Mouse (Mus musculus) MEL (cell line): ENCODE measurements around the gene Trio. TPM values are rescaled to one million over a fixed set of nuclear protein-coding genes. Genes with fewer than 3 reads are reported as not detected.

Experiments used
- DNase-seq: peaks from one replicate; pipeline ENCODE4 v3.0.0; 2011; ENCODE audit warnings: low read depth, low spot score
- H3K27ac ChIP-seq: 2 replicates; pipeline ENCODE4 v1.5.1; 2012; ENCODE audit warnings: low read depth, mild to moderate bottlenecking, control low read depth, low read length, moderate library complexity; ENCODE audit not compliant: control insufficient read depth
- H3K27me3 ChIP-seq, 2 experiments: fragments of 150-350 bp in 1 of 2; sonication (generic) in 1 of 2; 2 replicates each; pipeline ENCODE4 v1.6.1; 2012; ENCODE audit warnings: low read length in 2 of 2, mild to moderate bottlenecking in 2 of 2, improper control_type of control experiment in 1 of 2, moderate library complexity in 1 of 2; ENCODE audit not compliant: insufficient read depth in 2 of 2, control insufficient read depth in 1 of 2
- H3K36me3 ChIP-seq, 2 experiments: 2 replicates each; pipeline ENCODE4 v1.6.1; 2012 to 2014; ENCODE audit warnings: low read length in 2 of 2, improper control_type of control experiment in 1 of 2, inconsistent platforms in 1 of 2, mild to moderate bottlenecking in 1 of 2; ENCODE audit not compliant: insufficient read depth in 2 of 2, control insufficient read depth in 1 of 2
- H3K4me1 ChIP-seq, 2 experiments: fragments of 150-350 bp in 1 of 2; sonication (generic) in 1 of 2; 2 replicates each; pipeline ENCODE4 v1.6.1; 2012; ENCODE audit warnings: low read length in 2 of 2, improper control_type of control experiment in 1 of 2, mild to moderate bottlenecking in 1 of 2; ENCODE audit not compliant: insufficient read depth in 2 of 2, control insufficient read depth in 1 of 2
- H3K4me3 ChIP-seq, 2 experiments: fragments of 150-350 bp in 1 of 2; sonication (generic) in 1 of 2; 2 replicates each; pipeline ENCODE4 v1.5.1; 2012; ENCODE audit warnings: low read depth in 2 of 2, low read length in 2 of 2, mild to moderate bottlenecking in 2 of 2, moderate library complexity in 2 of 2, control low read depth in 1 of 2, improper control_type of control experiment in 1 of 2; ENCODE audit not compliant: control insufficient read depth in 1 of 2, insufficient read depth in 1 of 2
- H3K79me2 ChIP-seq: 2 replicates; pipeline ENCODE4 v1.6.1; 2012; ENCODE audit warnings: mild to moderate bottlenecking, low read length, moderate library complexity; ENCODE audit not compliant: control insufficient read depth, poor library complexity, insufficient read depth
- H3K9ac ChIP-seq: 2 replicates; pipeline ENCODE4 v1.6.1; 2012; ENCODE audit warnings: low read depth, mild to moderate bottlenecking, control low read depth, low read length, moderate library complexity; ENCODE audit not compliant: control insufficient read depth, poor library complexity, severe bottlenecking
- H3K9me3 ChIP-seq: fragments of 150-350 bp; sonication (generic); replicated peaks from 2 replicates; pipeline ENCODE4 v1.6.1; 2012; ENCODE audit warnings: mild to moderate bottlenecking, low read length, improper control_type of control experiment, moderate library complexity; ENCODE audit not compliant: insufficient read depth
- CHD1 ChIP-seq: IDR thresholded peaks from 2 replicates; pipeline ENCODE4 v1.6.1; 2012; ENCODE audit warnings: low read depth, mild to moderate bottlenecking, inconsistent platforms, low read length, improper control_type of control experiment
- CHD2 ChIP-seq: IDR thresholded peaks from 2 replicates; pipeline ENCODE4 v1.6.1; 2011; ENCODE audit warnings: low read length, improper control_type of control experiment
- CTCF ChIP-seq, 3 experiments: IDR thresholded peaks in 2 of 3; conservative IDR thresholded peaks in 1 of 3; 2 replicates each; pipeline ENCODE4 v1.5.1; 2011 to 2012; ENCODE audit warnings: low read length in 3 of 3, low read depth in 2 of 3, mild to moderate bottlenecking in 2 of 3, improper control_type of control experiment in 1 of 3, inconsistent platforms in 1 of 3, mixed read lengths in 1 of 3, moderate library complexity in 1 of 3; ENCODE audit not compliant: control insufficient read depth in 1 of 3, insufficient read depth in 1 of 3, poor library complexity in 1 of 3, severe bottlenecking in 1 of 3
- ELF1 ChIP-seq: IDR thresholded peaks from 2 replicates; pipeline ENCODE4 v1.6.1; 2014; ENCODE audit warnings: low read depth, mild to moderate bottlenecking, inconsistent platforms, low read length, improper control_type of control experiment, moderate library complexity
- EP300 ChIP-seq, 2 experiments: IDR thresholded peaks; 2 replicates each; pipeline ENCODE4 v1.6.1; 2011; ENCODE audit warnings: improper control_type of control experiment in 2 of 2, low read length in 2 of 2, low read depth in 1 of 2, mild to moderate bottlenecking in 1 of 2
- ETS1 ChIP-seq: IDR thresholded peaks from 2 replicates; pipeline ENCODE4 v1.6.1; 2012; ENCODE audit warnings: low read depth, mild to moderate bottlenecking, inconsistent platforms, low read length, improper control_type of control experiment, moderate library complexity
- HCFC1 ChIP-seq: IDR thresholded peaks from 2 replicates; pipeline ENCODE4 v1.6.1; 2012; ENCODE audit warnings: low read depth, mild to moderate bottlenecking, inconsistent platforms, low read length, improper control_type of control experiment, moderate library complexity
- KAT2A ChIP-seq: conservative IDR thresholded peaks from 2 replicates; pipeline ENCODE4 v1.6.1; 2012; ENCODE audit warnings: low read depth, low read length, improper control_type of control experiment, inconsistent platforms
- MAZ ChIP-seq: IDR thresholded peaks from 2 replicates; pipeline ENCODE4 v1.6.1; 2012; ENCODE audit warnings: low read depth, mild to moderate bottlenecking, inconsistent platforms, low read length, improper control_type of control experiment
- MXI1 ChIP-seq: IDR thresholded peaks from 2 replicates; pipeline ENCODE4 v1.6.1; 2011; ENCODE audit warnings: mild to moderate bottlenecking, low read depth, low read length, improper control_type of control experiment
- MYC ChIP-seq: IDR thresholded peaks from 2 replicates; pipeline ENCODE4 v1.6.1; 2011; ENCODE audit warnings: low read depth, mild to moderate bottlenecking, low read length, improper control_type of control experiment, moderate library complexity
- NELFE ChIP-seq: IDR thresholded peaks from 2 replicates; pipeline ENCODE4 v1.6.1; 2011; ENCODE audit warnings: low read depth, low read length, improper control_type of control experiment
- NRF1 ChIP-seq: IDR thresholded peaks from 2 replicates; pipeline ENCODE4 v1.6.1; 2014; ENCODE audit warnings: low read depth, mild to moderate bottlenecking, inconsistent platforms, low read length, improper control_type of control experiment, moderate library complexity; ENCODE audit not compliant: poor library complexity, insufficient read depth, severe bottlenecking
- POLR2AphosphoS2 ChIP-seq: IDR thresholded peaks from 2 replicates; pipeline ENCODE4 v1.6.1; 2011; ENCODE audit warnings: low read length, improper control_type of control experiment
- POLR2AphosphoS5 ChIP-seq: IDR thresholded peaks from 2 replicates; pipeline ENCODE4 v1.6.1; 2012; ENCODE audit warnings: low read depth, borderline replicate concordance, mild to moderate bottlenecking, inconsistent platforms, low read length, moderate library complexity, mixed read lengths
- RAD21 ChIP-seq: IDR thresholded peaks from 2 replicates; pipeline ENCODE4 v1.6.1; 2011; ENCODE audit warnings: mild to moderate bottlenecking, low read depth, low read length, improper control_type of control experiment
- RCOR1 ChIP-seq: IDR thresholded peaks from 2 replicates; pipeline ENCODE4 v1.6.1; 2012; ENCODE audit warnings: low read depth, mild to moderate bottlenecking, inconsistent platforms, low read length, improper control_type of control experiment
- SIN3A ChIP-seq: IDR thresholded peaks from 2 replicates; pipeline ENCODE4 v1.6.1; 2012; ENCODE audit warnings: low read length, improper control_type of control experiment, inconsistent platforms
- SMC3 ChIP-seq: IDR thresholded peaks from 2 replicates; pipeline ENCODE4 v1.6.1; 2011; ENCODE audit warnings: low read depth, low read length, improper control_type of control experiment
- TBP ChIP-seq: IDR thresholded peaks from 2 replicates; pipeline ENCODE4 v1.8.0; 2011; ENCODE audit warnings: low read depth, low read length, improper control_type of control experiment
- TCF12 ChIP-seq: IDR thresholded peaks from 2 replicates; pipeline ENCODE4 v1.6.1; 2014; ENCODE audit warnings: low read depth, mild to moderate bottlenecking, inconsistent platforms, low read length, improper control_type of control experiment, moderate library complexity
- USF1 ChIP-seq: IDR thresholded peaks from 2 replicates; pipeline ENCODE4 v1.6.1; 2014; ENCODE audit warnings: low read depth, mild to moderate bottlenecking, inconsistent platforms, low read length, improper control_type of control experiment, moderate library complexity
- ZC3H11A ChIP-seq: IDR thresholded peaks from 2 replicates; pipeline ENCODE4 v1.6.1; 2012; ENCODE audit warnings: low read depth, mild to moderate bottlenecking, inconsistent platforms, low read length, improper control_type of control experiment
- ZKSCAN1 ChIP-seq: IDR thresholded peaks from 2 replicates; pipeline ENCODE4 v1.6.1; 2012; ENCODE audit warnings: low read depth, mild to moderate bottlenecking, inconsistent platforms, low read length, improper control_type of control experiment, moderate library complexity
- ZNF384 ChIP-seq: IDR thresholded peaks from 2 replicates; pipeline ENCODE4 v1.6.1; 2012; ENCODE audit warnings: low read depth, mild to moderate bottlenecking, inconsistent platforms, low read length, improper control_type of control experiment
- polyA plus RNA-seq, 2 experiments: library from polyadenylated mRNA; stranded (reverse) in 1 of 2; unstranded in 1 of 2; fragments of >175 nt in 1 of 2; fragments of >200 nt in 1 of 2; gene quantifications; 2 replicates each; pipeline versions ENCODE4 v1.2.1 to v1.2.4; 2012; ENCODE audit warnings: low replicate concordance in 2 of 2, low read depth in 1 of 2; ENCODE audit not compliant: insufficient read length in 2 of 2, insufficient read depth in 1 of 2, missing spikeins in 1 of 2
- total RNA-seq: library from RNA; depleted of rRNA; stranded (reverse); fragments of 300-350 nt; gene quantifications from 2 replicates; pipeline ENCODE4 v1.2.3, GENCODE M21; 2012

Gene Trio
- total and polyA plus RNA-seq, 3 experiments = 0.91 to 1.1 TPM; not detected in 1

- DNase-seq = no peak
- TF ChIP-seq CHD2 (no peak), SMC3 (no peak), HCFC1 (no peak)
- TF ChIP-seq, all 39 proteins: peak for 0
- Histone ChIP-seq H3K4me1 (no peaks in the 10 kb centered on the region), H3K4me3 (no peak overlapping the region), H3K27ac (no peak overlapping the region), H3K27me3 (no peaks in the 10 kb centered on the region), H3K79me2 (no peaks in the 10 kb centered on the region), H3K9ac (no peak overlapping the region), H3K9me3 (no peaks in the 10 kb centered on the region), H3K36me3 (no peaks in the 10 kb centered on the region)
Measured at GRCm38 (mm10) chr15:27935772-27936746, 89.6 kb downstream of the Trio start.

- H3K4me1 ChIP-seq = no peaks in the 10 kb centered on the region
- no peaks in the 10 kb centered on the region for H3K79me2 ChIP-seq
- H3K9ac ChIP-seq = no peak overlapping the region
- no peak overlapping the region for H3K4me3 ChIP-seq
- no peaks in the 10 kb centered on the region for H3K27me3 ChIP-seq
- no peaks in the 10 kb centered on the region for H3K9me3 ChIP-seq
- H3K36me3 ChIP-seq = no peaks in the 10 kb centered on the region
- no peak for TF ChIP-seq CHD1
- TF ChIP-seq CHD2 = no peak
- TF ChIP-seq ZC3H11A = no peak
- TF ChIP-seq TBP = no peak
- no peak for TF ChIP-seq RCOR1
- no peak for TF ChIP-seq TCF12
- TF ChIP-seq POLR2AphosphoS2 = no peak
- no peak for TF ChIP-seq SIN3A
- no peak for TF ChIP-seq MYC
- TF ChIP-seq CTCF (IDR thresholded peaks at IDR 0.05 in 2 of 3, conservative IDR thresholded peaks at IDR 0.05 in 1 of 3; ENCODE audit: control insufficient read depth in 1 of 3, insufficient read depth in 1 of 3, low read depth in 2 of 3, low read length in 3 of 3, poor library complexity in 1 of 3, severe bottlenecking in 1 of 3) = no peak
- TF ChIP-seq ELF1 = no peak
- TF ChIP-seq EP300 (IDR thresholded peaks at IDR 0.05; ENCODE audit: low read depth in 1 of 2, low read length in 2 of 2) = no peak
- H3K27ac ChIP-seq = no peak overlapping the region
- DNase-seq = no peak
Measured at GRCm38 (mm10) chr15:27933270-27933669, 92.4 kb downstream of the Trio start.

GRCm38 (mm10) chr15:27931891-27932290 is 93.8 kb downstream of the Trio start:
- no peaks in the 10 kb centered on the region for H3K79me2 ChIP-seq
- TF ChIP-seq MYC (no peak), ZKSCAN1 (no peak), RAD21 (no peak), ZNF384 (no peak), USF1 (no peak), MAZ (no peak), CTCF (IDR thresholded peaks at IDR 0.05 in 2 of 3, conservative IDR thresholded peaks at IDR 0.05 in 1 of 3; ENCODE audit: control insufficient read depth in 1 of 3, insufficient read depth in 1 of 3, low read depth in 2 of 3, low read length in 3 of 3, poor library complexity in 1 of 3, severe bottlenecking in 1 of 3) (no peak), NELFE (no peak), NRF1 (no peak), POLR2AphosphoS5 (no peak), ETS1 (no peak), MXI1 (no peak), KAT2A (no peak)

More at GRCm38 (mm10) chr15:27931891-27932290, 93.8 kb downstream of the Trio start:
- H3K9ac ChIP-seq = no peak overlapping the region
- no peaks in the 10 kb centered on the region for H3K27me3 ChIP-seq
- no peak overlapping the region for H3K27ac ChIP-seq
- no peaks in the 10 kb centered on the region for H3K4me1 ChIP-seq
- H3K9me3 ChIP-seq = no peaks in the 10 kb centered on the region
- DNase-seq = no peak
- H3K36me3 ChIP-seq = no peaks in the 10 kb centered on the region
- H3K4me3 ChIP-seq = no peak overlapping the region
